In genomic region chr19:38043281-38043981, GRCm38 (mm10) we compare ENCODE assay signal across 8 mouse cellular contexts. TPM values are rescaled to one million over a fixed set of nuclear protein-coding genes. Genes with fewer than 3 reads are reported as not detected.
DNase-seq lines count a peak whose midpoint lies in the region; ATAC-seq and TF ChIP-seq lines count a peak whose summit lies in the region.

Gene Myof, minus strand, starts transcription at chr19:38043577.

- WGBS in forebrain, embryonic 11.5 days: 1% methylated on average over 28 of the region's 28 CpGs
- 1% methylated on average over 28 of the region's 28 CpGs for WGBS in stomach, embryonic 15.5 days

- peaks cover 24% of the 10 kb centered on the region for H3K36me3 ChIP-seq in C2C12 (ENCODE audit: control insufficient read depth, insufficient read depth)
- no peaks in the 10 kb centered on the region for H3K36me3 ChIP-seq in forebrain, embryonic 11.5 days (ENCODE audit: control insufficient read depth, insufficient read depth, low read length)
- no peaks in the 10 kb centered on the region for H3K36me3 ChIP-seq in megakaryocyte, embryonic 14.5 days (replicated peaks; ENCODE audit: low read length)
- H3K36me3 ChIP-seq in stomach, embryonic 15.5 days: no peaks in the 10 kb centered on the region

- no peak; the same call in 1 of the 2 replicates for ATAC-seq in forebrain, embryonic 11.5 days (replicated peaks; ENCODE audit: low FRiP score)
- ATAC-seq in stomach, embryonic 15.5 days (ENCODE audit: insufficient read depth, low FRiP score, low read depth): peak; percentile 76; the same call in 1 of the 2 replicates

- peak within 1 kb of the TSS; percentile 57 for H3K4me2 ChIP-seq in forebrain, embryonic 11.5 days (ENCODE audit: low read depth, low read length, severe bottlenecking)
- H3K4me2 ChIP-seq in stomach, embryonic 15.5 days: peak within 1 kb of the TSS; percentile 83

- peak within 1 kb of the TSS; percentile 36 for H3K9ac ChIP-seq in forebrain, embryonic 11.5 days (ENCODE audit: low read length)
- peak within 1 kb of the TSS; percentile 25 for H3K9ac ChIP-seq in stomach, embryonic 15.5 days

- no peaks in the 10 kb centered on the region for H3K9me3 ChIP-seq in forebrain, embryonic 11.5 days (ENCODE audit: control insufficient read depth, low read length)
- peaks cover 9% of the 10 kb centered on the region for H3K9me3 ChIP-seq in megakaryocyte, embryonic 14.5 days
- H3K9me3 ChIP-seq in stomach, embryonic 15.5 days: no peaks in the 10 kb centered on the region

- peaks cover 38% of the 10 kb centered on the region for H3K79me3 ChIP-seq in C2C12 (ENCODE audit: low read depth)

- H3K27ac ChIP-seq in forebrain, embryonic 11.5 days (ENCODE audit: low read depth, low read length): no peak within 1 kb of the TSS
- peak within 1 kb of the TSS; percentile 84 for H3K27ac ChIP-seq in stomach, embryonic 15.5 days

- TF ChIP-seq CTCF in C2C12 (IDR thresholded peaks at IDR 0.05; ENCODE audit: control insufficient read depth, insufficient read depth, insufficient read length): no peak

- peak within 1 kb of the TSS; percentile 80 for H3ac ChIP-seq in C2C12 (ENCODE audit: control insufficient read depth, insufficient read length, low read depth)

- H3K4me3 ChIP-seq in C2C12 (ENCODE audit: insufficient read depth, poor library complexity, severe bottlenecking): peak within 1 kb of the TSS; percentile 67
- peak within 1 kb of the TSS; percentile 29 for H3K4me3 ChIP-seq in forebrain, embryonic 11.5 days (ENCODE audit: low read depth, low read length)
- peak within 1 kb of the TSS; percentile 86 for H3K4me3 ChIP-seq in megakaryocyte, embryonic 14.5 days (replicated peaks)
- H3K4me3 ChIP-seq in stomach, embryonic 15.5 days (replicated peaks): peak within 1 kb of the TSS; percentile 49

- H3K27me3 ChIP-seq in C2C12 (ENCODE audit: control insufficient read depth, insufficient read depth, insufficient read length): no peaks in the 10 kb centered on the region
- H3K27me3 ChIP-seq in forebrain, embryonic 11.5 days (ENCODE audit: control insufficient read depth, insufficient read depth, low read length): peaks cover 6% of the 10 kb centered on the region; the same call in 1 of the 2 replicates
- H3K27me3 ChIP-seq in megakaryocyte, embryonic 14.5 days (replicated peaks): peaks cover 68% of the 10 kb centered on the region
- no peaks in the 10 kb centered on the region; the same call in 1 of the 2 replicates for H3K27me3 ChIP-seq in stomach, embryonic 15.5 days (replicated peaks)

- DNase-seq in ZHBTc4 (ENCODE audit: low read depth, low spot score): peak; percentile 65
- DNase-seq in forebrain, embryonic 11.5 days (ENCODE audit: low spot score): peak; percentile 67
- peak; percentile 73 to 74 for DNase-seq in heart, postnatal 14 days
- peak; percentile 74 to 76 for DNase-seq in kidney, postnatal 36 days
- no peak for DNase-seq in layer of hippocampus, adult 9-11 months

- peaks cover 47% of the 10 kb centered on the region for H3K79me2 ChIP-seq in C2C12 (ENCODE audit: control insufficient read depth, insufficient read depth)

- H3K4me1 ChIP-seq in forebrain, embryonic 11.5 days (replicated peaks; ENCODE audit: control insufficient read depth, insufficient read depth, low read length): 0 out of 2 replicates have a peak, but pooled peaks cover 3% of the 10 kb centered on the region
- H3K4me1 ChIP-seq in megakaryocyte, embryonic 14.5 days: peaks cover 7% of the 10 kb centered on the region
- H3K4me1 ChIP-seq in stomach, embryonic 15.5 days: peaks cover 5% of the 10 kb centered on the region

- intact Hi-C loops in heart, postnatal 14 days (cut with DNase I): loop anchor here (2.0 to 5.0 kb wide), 3 partner anchors 15 to 89 kb away; no protein-coding TSS in a partner anchor

TF ChIP-seq in C2C12, 6 proteins besides CTCF, POLR2A, EP300 and RAD21:
- TF ChIP-seq CEBPB (IDR thresholded peaks at IDR 0.05; ENCODE audit: low read depth) (no peak), USF1 (IDR thresholded peaks at IDR 0.05; ENCODE audit: low read depth) (no peak), FOSL1 (IDR thresholded peaks at IDR 0.05; ENCODE audit: insufficient read depth, low read length, poor library complexity, severe bottlenecking) (no peak), MYOG (IDR thresholded peaks at IDR 0.05; ENCODE audit: control insufficient read depth, extremely low read depth, insufficient read length) (no peak), MYOD1 (IDR thresholded peaks at IDR 0.05; ENCODE audit: control insufficient read depth, insufficient read length, low read depth) (no peak), MAX (IDR thresholded peaks at IDR 0.05) (no peak)

RNA-seq across cellular contexts. Expression of gene Myof, which starts in this region (rescaled TPM):
- 125 TPM for polyA plus RNA-seq in C2C12 (2012; fragmentation: generic; extraction: Trizol)
- 4.7 and 4.9 TPM in 2 replicates for polyA plus RNA-seq in forebrain, embryonic 11.5 days (2014; fragmentation: Nextera tagmentation; extraction: Ambion mirVana)
- total RNA-seq in heart, postnatal 14 days (2021): 10 to 100 TPM; 14.3 to 15.9 TPM
- 6.2 TPM in 1 of 2 replicates, not detected in the other for polyA plus RNA-seq in megakaryocyte, embryonic 14.5 days (2012; ENCODE audit: insufficient read depth, low replicate concordance)
- 14.1 and 15.9 TPM in 2 replicates for polyA plus RNA-seq in stomach, embryonic 15.5 days (2015; fragmentation: Nextera tagmentation; extraction: Ambion mirVana)

Comparison
In these comparisons a context has a peak if more than half of its experiments do, and no peak if none do; other contexts are left out.
1. H3K4me3 ChIP-seq: peak in every context shown above with its lines; median percentile 86 in megakaryocyte, embryonic 14.5 days; 67 in C2C12; 49 in stomach, embryonic 15.5 days; 29 in forebrain, embryonic 11.5 days.